Mouse (Mus musculus) stomach, embryonic 16.5 days (tissue): ENCODE results near the gene Dip2c. TPM values are rescaled to one million over a fixed set of nuclear protein-coding genes. Genes with fewer than 3 reads are reported as not detected.

Experiments
- ATAC-seq: fragments of 200-750 bp; cut with Nextera tagmentation; 2 replicates; pipeline ENCODE4 v1.8.0; 2017; ENCODE audit warnings: moderate number of reproducible peaks, moderate TSS enrichment; ENCODE audit not compliant: insufficient read depth, low FRiP score
- H3K27ac ChIP-seq: fragments of 300-500 bp; sonication (generic); 2 replicates; pipeline ENCODE4 v1.5.1; 2014; ENCODE audit warnings: low read length
- H3K27me3 ChIP-seq: fragments of 300-500 bp; sonication (generic); 2 replicates; pipeline ENCODE4 v1.6.1; 2014; ENCODE audit warnings: low read length, control low read depth, mixed read lengths; ENCODE audit not compliant: control insufficient read depth, insufficient read depth
- H3K36me3 ChIP-seq: fragments of 300-500 bp; sonication (generic); 2 replicates; pipeline ENCODE4 v1.6.1; 2014; ENCODE audit warnings: low read length; ENCODE audit not compliant: control insufficient read depth, insufficient read depth
- H3K4me1 ChIP-seq: fragments of 300-500 bp; sonication (generic); 2 replicates; pipeline ENCODE4 v1.6.1; 2014; ENCODE audit warnings: low read length, control low read depth, mixed read lengths; ENCODE audit not compliant: control insufficient read depth, insufficient read depth
- H3K4me2 ChIP-seq: fragments of 300-500 bp; sonication (generic); 2 replicates; pipeline ENCODE4 v1.6.1; 2014; ENCODE audit warnings: low read depth, low read length, mixed read lengths
- H3K4me3 ChIP-seq: fragments of 300-500 bp; sonication (generic); replicated peaks from 2 replicates; pipeline ENCODE4 v1.5.1; 2014; ENCODE audit warnings: mild to moderate bottlenecking, low read length
- H3K9ac ChIP-seq: fragments of 300-500 bp; sonication (generic); 2 replicates; pipeline ENCODE4 v1.6.1; 2014; ENCODE audit warnings: low read length
- H3K9me3 ChIP-seq: fragments of 300-500 bp; sonication (generic); replicated peaks from 2 replicates; pipeline ENCODE4 v1.6.1; 2016; ENCODE audit warnings: low read length, control low read depth; ENCODE audit not compliant: control insufficient read depth
- WGBS: fragments of 180-500 bp; shearing (Covaris S2); extraction: QIAGEN DNeasy Blood & Tissue Kit; methylation state at CpG from one replicate; pipeline ENCODE4 v1.1.7; 2014; 5-methylcytosine and 5-hydroxymethylcytosine counted together
- polyA plus RNA-seq: library from polyadenylated mRNA; unstranded; fragments of >200 nt; fragmentation: Nextera tagmentation; extraction: Ambion mirVana; gene quantifications from 2 replicates; pipeline ENCODE4 v1.2.1, GENCODE M21; 2015

Dip2c gene
- polyA plus RNA-seq, 1 experiment from 2014 or later = 4.5 TPM

DNA sequence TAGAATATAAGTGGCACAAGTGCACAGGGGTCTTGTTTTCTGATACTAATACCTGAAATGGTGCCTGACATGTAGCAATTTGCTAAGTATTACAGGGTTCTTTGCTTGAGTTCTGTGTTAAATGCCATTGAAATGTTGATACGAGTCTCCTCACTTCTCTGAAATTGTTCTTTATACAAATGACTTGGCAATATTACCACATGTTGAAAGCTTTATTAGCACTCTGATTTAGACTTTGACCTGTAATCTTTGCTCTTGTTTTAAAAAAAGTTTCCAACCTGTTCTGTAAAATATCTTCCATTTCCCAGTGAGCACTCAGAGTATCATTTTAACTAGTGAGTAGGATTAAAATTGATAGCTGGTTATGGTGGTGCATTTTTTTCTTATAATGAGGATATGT lies 205.4 kb downstream of the Dip2c start:
- ATAC-seq = no peak

DNA sequence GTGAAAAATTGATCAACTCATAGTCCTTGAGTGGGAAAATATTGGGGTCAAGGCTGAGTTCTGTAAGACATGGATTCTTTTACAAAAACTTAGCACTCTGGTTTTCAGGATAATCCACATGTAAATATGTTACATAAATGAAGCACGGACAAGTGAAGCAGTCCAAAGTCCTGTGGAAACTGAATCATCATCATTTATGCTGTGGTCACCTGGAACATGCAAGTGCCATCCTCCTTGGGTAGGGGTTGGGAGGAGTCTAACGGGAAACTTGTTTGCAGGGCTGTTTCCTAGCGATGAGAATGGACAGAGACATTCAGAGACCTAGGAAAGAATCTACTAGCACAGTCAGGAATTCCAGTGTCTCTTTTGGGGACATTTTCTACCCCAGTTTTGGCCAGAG lies 213.4 kb downstream of the Dip2c start:
- no peaks in the 10 kb centered on the region; the same call in 1 of the 2 replicates for H3K4me1 ChIP-seq
- 65% methylated on average over 3 of the region's 3 CpGs for WGBS
- no peaks in the 10 kb centered on the region for H3K9me3 ChIP-seq
- no peak overlapping the region for H3K27ac ChIP-seq
- no peak overlapping the region for H3K9ac ChIP-seq
- H3K4me2 ChIP-seq = no peak overlapping the region
- H3K36me3 ChIP-seq = no peaks in the 10 kb centered on the region
- H3K27me3 ChIP-seq = no peaks in the 10 kb centered on the region
- H3K4me3 ChIP-seq = no peak overlapping the region
- ATAC-seq = no peak

More for the DNA sequence above, 205.4 kb downstream of the Dip2c start:
- no peak overlapping the region for H3K27ac ChIP-seq
- H3K4me2 ChIP-seq = no peak overlapping the region
- no peaks in the 10 kb centered on the region for H3K9me3 ChIP-seq
- H3K36me3 ChIP-seq = no peaks in the 10 kb centered on the region
- no peaks in the 10 kb centered on the region; the same call in 1 of the 2 replicates for H3K4me1 ChIP-seq
- no peaks in the 10 kb centered on the region for H3K27me3 ChIP-seq
- H3K4me3 ChIP-seq = no peak overlapping the region
- no peak overlapping the region for H3K9ac ChIP-seq
- 73% methylated on average over 1 of the region's 1 CpGs for WGBS

DNA sequence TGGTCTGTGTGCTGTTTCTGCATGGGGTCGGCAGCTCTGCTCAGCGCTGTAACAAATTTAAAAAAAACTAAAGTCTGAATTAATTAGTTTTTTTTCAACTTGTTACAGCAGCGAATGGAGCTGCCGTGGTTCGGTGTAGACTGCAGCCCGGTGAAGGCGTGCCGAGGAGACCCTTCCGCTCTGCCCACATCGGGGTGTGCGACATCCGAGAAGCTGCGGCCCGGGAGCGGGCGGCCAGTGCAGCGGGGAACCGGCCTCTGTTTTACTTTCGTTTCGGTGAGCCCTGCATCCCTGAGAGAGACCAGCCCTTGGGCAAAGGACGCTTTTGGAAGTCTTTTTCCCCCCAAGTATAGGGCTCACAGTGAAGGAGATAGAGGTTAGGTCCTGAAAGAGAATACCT lies 218.4 kb downstream of the Dip2c start:
- Histone ChIP-seq H3K4me2 (peak overlapping the region; percentile 46), H3K4me3 (peak overlapping the region; percentile 42), H3K4me1 (no peaks in the 10 kb centered on the region), H3K9ac (peak overlapping the region; percentile 51), H3K27me3 (no peaks in the 10 kb centered on the region), H3K36me3 (no peaks in the 10 kb centered on the region), H3K27ac (no peak overlapping the region), H3K9me3 (no peaks in the 10 kb centered on the region)
- ATAC-seq = no peak
- 59% methylated on average over 21 of the region's 21 CpGs for WGBS

- no peak for ATAC-seq
- Histone ChIP-seq H3K9ac (no peak overlapping the region), H3K9me3 (no peaks in the 10 kb centered on the region), H3K4me3 (no peak overlapping the region), H3K36me3 (no peaks in the 10 kb centered on the region), H3K27me3 (no peaks in the 10 kb centered on the region), H3K27ac (no peak overlapping the region), H3K4me1 (no peaks in the 10 kb centered on the region), H3K4me2 (no peak overlapping the region)
- WGBS = 44% methylated on average over 6 of the region's 6 CpGs
Observed at GRCm38 (mm10) chr13:9504118-9504856, 228.0 kb downstream of the Dip2c start.

- no peak overlapping the region for H3K9ac ChIP-seq
- H3K36me3 ChIP-seq = no peaks in the 10 kb centered on the region
- no peaks in the 10 kb centered on the region for H3K9me3 ChIP-seq
- no peak overlapping the region for H3K27ac ChIP-seq
- no peak overlapping the region for H3K4me2 ChIP-seq
- no peaks in the 10 kb centered on the region for H3K27me3 ChIP-seq
- no peak for ATAC-seq
- H3K4me3 ChIP-seq = no peak overlapping the region
- no peaks in the 10 kb centered on the region for H3K4me1 ChIP-seq
Observed at GRCm38 (mm10) chr13:9538556-9538955, 262.2 kb downstream of the Dip2c start.

- Histone ChIP-seq H3K36me3 (no peaks in the 10 kb centered on the region), H3K9me3 (no peaks in the 10 kb centered on the region), H3K27ac (no peak overlapping the region), H3K9ac (no peak overlapping the region), H3K4me2 (no peak overlapping the region), H3K4me1 (0 out of 2 replicates have a peak, but pooled peaks cover 3% of the 10 kb centered on the region), H3K27me3 (no peaks in the 10 kb centered on the region), H3K4me3 (no peak overlapping the region)
- WGBS = 11% methylated on average over 9 of the region's 9 CpGs
- ATAC-seq = no peak
Observed at GRCm38 (mm10) chr13:9547698-9548344, 271.5 kb downstream of the Dip2c start.

DNA sequence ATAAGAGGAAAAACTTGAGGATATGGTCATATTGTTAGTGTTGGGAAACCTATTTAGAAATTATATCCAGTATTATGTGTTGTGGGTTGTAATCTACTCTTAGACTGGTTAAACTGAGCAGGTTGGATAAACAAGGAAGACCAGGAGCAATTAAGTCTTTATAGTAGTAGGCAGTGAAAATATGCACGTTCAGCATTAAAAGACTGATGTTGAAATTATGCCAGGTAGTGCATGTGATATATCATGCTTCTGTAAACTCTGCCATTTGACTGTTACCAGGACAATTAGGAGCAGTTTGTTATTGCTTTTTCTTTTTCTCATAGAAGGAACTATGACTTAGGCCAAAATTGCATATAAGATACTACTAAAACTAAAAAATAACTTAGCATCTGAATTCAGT lies 285.8 kb downstream of the Dip2c start:
- Histone ChIP-seq H3K36me3 (no peaks in the 10 kb centered on the region), H3K9me3 (no peaks in the 10 kb centered on the region), H3K9ac (no peak overlapping the region), H3K4me3 (no peak overlapping the region), H3K27me3 (no peaks in the 10 kb centered on the region), H3K4me1 (no peaks in the 10 kb centered on the region), H3K4me2 (no peak overlapping the region), H3K27ac (no peak overlapping the region)
- no peak for ATAC-seq
- WGBS = 46% methylated on average over 1 of the region's 1 CpGs

DNA sequence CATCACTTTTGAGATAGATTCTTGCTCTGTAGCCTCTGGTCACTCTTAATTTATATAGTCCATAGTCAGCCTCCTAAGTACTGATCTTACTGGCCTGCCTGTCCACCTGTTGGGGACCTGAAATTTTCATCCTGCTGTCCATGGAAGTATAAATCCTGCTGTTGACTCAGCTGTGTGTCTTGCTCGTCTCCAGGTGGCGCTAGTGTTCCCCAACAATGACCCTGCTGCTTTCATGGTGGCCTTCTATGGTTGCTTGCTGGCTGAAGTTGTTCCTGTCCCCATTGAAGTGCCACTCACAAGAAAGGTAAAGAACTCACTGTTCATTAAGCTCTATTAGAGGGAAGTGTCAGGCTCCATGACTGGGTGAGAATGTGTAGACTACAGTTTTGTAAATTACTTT lies 286.6 kb downstream of the Dip2c start:
- H3K27me3 ChIP-seq = no peaks in the 10 kb centered on the region
- no peak overlapping the region for H3K4me3 ChIP-seq
- H3K9ac ChIP-seq = no peak overlapping the region
- no peaks in the 10 kb centered on the region for H3K36me3 ChIP-seq
- H3K4me2 ChIP-seq = no peak overlapping the region
- H3K4me1 ChIP-seq = no peaks in the 10 kb centered on the region
- no peak for ATAC-seq
- H3K9me3 ChIP-seq = no peaks in the 10 kb centered on the region
- 14% methylated on average over 2 of the region's 2 CpGs for WGBS
- no peak overlapping the region for H3K27ac ChIP-seq

GRCm38 (mm10) chr13:9568852-9569251 lies 292.5 kb downstream of the Dip2c start:
- Histone ChIP-seq H3K36me3 (peaks cover 4% of the 10 kb centered on the region; the same call in 1 of the 2 replicates), H3K4me2 (no peak overlapping the region), H3K4me1 (no peaks in the 10 kb centered on the region), H3K4me3 (no peak overlapping the region), H3K27me3 (no peaks in the 10 kb centered on the region), H3K9me3 (no peaks in the 10 kb centered on the region), H3K9ac (no peak overlapping the region), H3K27ac (no peak overlapping the region)
- no peak for ATAC-seq
- 83% methylated on average over 5 of the region's 5 CpGs for WGBS
